Mouse (Mus musculus) lung, postnatal 0 days (tissue): ENCODE measurements around the gene Tcf7l2.

Experiments used
- CTCF ChIP-seq: IDR thresholded peaks from 2 replicates; pipeline ENCODE4 v1.5.1; 2016; ENCODE audit warnings: antibody characterized with exemption, mild to moderate bottlenecking
- EP300 ChIP-seq: IDR thresholded peaks from 2 replicates; pipeline ENCODE4 v1.6.1; 2016; ENCODE audit warnings: antibody characterized with exemption, mild to moderate bottlenecking, control low read depth

DNA sequence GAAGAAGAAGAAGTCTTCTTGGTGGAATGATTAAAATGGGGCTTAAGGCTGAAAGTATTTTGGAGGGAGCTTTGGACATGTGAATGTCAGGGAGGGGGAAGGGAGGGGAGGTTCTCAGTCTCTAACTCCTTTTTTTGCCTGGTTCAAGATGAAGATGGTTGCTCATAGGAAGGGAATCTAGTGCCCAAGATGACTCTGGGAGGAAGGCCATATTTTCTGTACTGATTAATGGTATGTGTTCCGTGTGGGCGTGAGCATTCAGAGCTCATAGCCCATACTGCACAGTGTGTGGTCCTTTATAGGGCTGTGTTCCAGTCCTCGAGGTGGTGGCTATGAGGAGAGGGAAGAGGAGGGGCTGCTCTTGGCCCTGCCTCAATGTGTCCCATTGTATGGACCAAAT is 131.6 kb downstream of the Tcf7l2 start:
- TF ChIP-seq CTCF = no peak
- TF ChIP-seq EP300 = no peak
